Mouse (Mus musculus): Measurements from ENCODE around the gene Pla2g3.

Pla2g3 gene

DNA sequence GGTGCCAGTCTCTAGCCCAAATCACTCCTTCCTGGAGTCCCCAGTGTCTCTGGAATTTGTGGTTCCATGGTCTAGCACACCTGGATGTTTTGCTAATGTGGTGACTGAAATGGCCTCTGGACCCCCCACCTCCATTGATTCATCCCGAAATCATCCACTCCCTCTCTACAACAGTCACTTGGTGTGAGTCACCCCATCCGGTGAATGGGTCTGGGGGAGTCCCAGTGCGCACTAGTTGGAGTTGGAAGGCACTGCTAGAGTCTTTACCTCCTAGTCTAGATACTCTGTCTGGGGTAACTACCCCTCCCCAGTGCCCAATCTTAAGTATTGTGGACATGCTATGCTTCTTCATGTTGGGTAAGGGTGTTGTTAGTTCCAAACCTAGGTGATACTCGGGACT, 50.3 kb downstream of the Pla2g3 start:
- no peak for DNase-seq (ENCODE audit: low spot score in 2 of 2)

DNA sequence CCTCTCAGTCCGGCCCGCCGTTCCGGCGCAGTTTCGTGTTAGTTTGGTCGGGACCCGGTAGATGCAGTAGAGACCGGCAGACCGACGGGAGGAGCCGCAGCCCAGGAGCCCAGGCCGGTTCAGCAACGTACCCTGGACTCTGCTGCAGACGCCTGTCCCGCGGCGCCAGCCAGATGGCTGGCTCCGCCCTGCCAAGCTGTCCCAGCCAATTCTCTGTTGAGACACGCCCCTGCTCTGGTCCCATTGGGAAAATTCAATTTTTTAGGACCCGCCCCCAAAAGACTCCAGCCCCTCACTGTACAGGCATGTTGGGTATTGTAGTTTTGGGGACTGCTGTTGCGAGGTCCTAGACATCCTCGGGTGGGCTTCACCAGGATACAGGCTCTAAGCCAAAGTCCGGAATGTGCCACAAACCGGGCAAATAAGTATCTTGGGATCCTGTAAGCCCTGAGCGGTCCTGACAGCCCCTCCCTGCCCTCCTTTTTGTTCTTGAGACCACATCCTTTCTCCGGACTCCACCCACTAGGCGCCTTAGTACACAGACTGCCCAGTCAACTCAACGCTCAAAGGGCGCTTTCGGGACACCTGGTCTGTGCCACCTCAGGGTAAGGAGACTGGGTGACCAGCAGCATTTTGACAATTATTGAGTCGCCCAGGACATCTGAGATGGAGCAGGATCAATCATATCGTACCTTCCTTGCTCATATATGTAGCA, 51.2 kb downstream of the Pla2g3 start:
- peak; percentile 85 to 91 for DNase-seq (ENCODE audit: low spot score in 2 of 2)

DNA sequence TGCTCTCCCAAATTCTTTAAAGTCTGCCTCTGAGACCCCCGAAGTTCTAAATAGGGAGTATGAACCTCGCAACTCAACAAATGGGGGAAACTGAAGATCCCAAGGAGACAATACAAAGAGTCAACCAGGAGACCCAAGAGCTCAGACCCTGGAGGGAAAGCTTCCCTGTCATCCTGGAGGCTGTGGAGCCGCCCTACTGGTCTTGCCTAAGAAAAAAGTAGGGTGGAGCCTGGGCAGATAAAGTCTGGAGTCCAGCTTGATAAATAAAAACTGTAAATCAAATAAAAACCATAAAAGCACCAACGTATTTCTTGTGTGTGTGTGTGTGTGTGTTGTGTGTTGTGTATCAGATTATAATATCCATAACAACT, 51.7 kb downstream of the Pla2g3 start:
- no peak for DNase-seq (ENCODE audit: low spot score in 2 of 2)

DNA sequence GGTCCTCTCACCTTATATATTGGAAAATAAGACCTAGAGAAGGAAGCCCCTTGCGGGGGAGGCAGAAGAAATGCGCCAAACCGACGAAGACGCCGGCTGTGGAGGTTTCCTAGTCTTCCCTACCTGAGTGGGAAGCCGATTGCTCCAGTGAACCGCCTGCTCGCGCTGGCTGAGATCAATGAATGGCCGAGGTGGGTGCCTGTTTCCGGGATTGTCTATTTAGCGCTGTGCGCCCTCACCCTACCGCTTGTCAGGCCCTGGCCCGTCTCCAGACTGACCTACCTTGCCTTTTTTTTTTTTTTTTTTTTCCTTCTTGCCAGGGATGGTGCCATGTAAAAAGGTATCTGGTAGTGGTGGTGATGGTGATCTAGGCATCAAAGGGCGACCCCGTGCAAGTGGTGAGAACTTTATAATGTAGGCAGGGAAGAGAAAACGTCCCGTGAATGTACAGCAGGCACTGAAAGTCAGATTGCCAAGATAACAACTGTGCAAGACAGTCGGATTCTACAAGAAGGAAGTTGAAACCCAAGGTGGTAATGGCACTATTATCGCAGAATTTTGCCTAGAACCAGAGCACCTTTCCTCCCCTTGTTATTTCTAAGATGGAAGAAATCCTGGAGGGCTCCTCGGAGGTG, 52.5 kb downstream of the Pla2g3 start, which contains the start of gene Smtn:
Gene Smtn (minus strand): TSS at position 162 of the 635 bp plus-strand sequence.
- no peak for DNase-seq (ENCODE audit: low spot score in 2 of 2)

DNA sequence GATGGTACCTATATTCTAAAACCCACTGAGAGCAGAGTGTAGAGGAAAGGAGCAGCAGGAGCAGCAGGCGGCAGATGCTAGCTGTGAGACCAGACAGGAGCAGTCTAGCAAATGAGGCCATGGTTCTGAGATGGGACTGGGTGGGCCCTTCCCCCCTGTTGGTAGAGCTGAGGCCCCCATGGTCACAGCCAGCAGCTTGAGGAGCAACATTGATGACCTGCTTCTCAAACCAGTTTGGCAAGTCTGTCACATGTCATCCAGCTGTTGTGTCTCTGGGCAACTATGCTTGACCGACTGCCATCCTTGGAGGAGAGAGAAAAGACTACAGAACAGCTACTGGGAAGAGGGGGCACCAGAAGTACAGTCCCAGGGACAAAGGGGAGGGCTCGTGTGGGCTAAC, 53.8 kb downstream of the Pla2g3 start:
- DNase-seq (ENCODE audit: low spot score in 2 of 2) = no peak

DNA sequence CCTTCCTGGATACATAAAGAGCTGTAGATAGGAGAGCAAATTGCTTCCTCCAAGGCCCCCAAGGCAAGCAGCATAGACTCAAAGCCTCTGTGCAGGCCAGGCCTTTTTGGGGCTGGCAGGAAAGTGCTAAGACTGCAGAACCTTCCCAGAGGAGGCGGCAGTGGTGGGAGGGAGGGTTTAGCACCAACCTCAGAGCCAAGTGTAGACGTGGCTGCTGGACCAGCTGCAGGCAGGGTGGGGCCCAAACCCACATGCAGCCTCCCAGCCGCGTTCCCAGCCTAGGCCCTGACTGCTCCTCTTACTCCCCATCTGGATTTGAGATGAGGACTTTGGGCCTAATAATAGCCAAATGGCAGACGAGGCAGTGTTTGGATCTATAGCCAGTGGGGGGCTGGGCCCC, 54.9 kb downstream of the Pla2g3 start:
- peak; percentile 33 to 40 for DNase-seq (ENCODE audit: low spot score in 2 of 2)

DNA sequence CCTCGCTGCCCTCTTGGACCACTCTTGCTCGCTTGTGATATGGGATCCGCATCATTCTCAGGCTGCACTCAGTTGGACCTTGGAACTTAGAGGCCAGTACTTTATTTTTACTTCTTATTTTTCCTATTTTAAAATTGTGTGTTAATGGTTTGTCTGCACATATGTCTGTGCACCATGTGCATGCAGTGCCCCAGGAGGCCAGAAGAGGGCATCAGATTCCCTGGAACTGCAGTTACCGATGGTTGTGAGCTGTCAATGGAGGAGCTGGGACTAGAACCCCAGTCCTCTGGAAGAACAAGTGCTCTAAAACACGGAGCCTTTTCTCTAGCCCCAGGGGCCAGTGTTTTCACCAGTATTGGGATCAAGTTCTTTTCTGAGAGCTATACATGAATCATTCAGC, 56.3 kb downstream of the Pla2g3 start:
- DNase-seq (ENCODE audit: low spot score in 2 of 2) = no peak

DNA sequence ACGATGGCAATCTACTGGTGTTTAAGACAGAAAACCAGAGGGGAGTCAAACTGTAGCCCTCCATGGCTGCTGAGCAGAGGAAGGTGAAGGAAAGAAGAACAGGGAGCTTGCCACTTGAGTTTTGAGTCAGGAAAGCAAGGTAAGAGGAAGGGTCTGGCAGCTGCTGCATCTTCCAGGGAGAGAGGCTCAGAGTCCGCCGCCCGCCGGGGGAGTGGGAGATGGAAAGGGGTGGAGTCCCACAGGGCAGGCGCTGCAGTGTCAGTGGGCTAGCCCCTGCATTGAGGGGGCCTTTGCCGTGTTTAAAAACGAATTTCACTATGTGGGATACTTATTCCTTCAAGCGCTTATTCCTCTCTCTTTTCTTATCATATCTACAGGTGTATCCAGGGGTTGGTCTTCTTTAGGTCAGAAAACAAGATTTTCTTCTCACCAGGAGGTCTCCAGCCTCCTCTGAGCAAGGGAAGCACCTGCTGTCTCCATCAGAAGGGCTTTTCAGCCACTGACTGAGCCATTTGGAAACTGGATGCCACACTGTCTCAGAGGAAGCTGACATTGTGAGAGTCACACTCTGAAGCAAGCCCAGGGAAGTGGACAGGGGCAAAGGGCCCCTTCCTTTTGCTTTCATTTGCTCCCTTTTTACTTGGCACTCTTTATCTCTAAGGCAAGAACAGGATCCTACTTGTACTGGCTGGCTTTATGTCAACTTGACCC, 57.6 kb downstream of the Pla2g3 start:
- no peak for DNase-seq (ENCODE audit: low spot score in 2 of 2)

DNA sequence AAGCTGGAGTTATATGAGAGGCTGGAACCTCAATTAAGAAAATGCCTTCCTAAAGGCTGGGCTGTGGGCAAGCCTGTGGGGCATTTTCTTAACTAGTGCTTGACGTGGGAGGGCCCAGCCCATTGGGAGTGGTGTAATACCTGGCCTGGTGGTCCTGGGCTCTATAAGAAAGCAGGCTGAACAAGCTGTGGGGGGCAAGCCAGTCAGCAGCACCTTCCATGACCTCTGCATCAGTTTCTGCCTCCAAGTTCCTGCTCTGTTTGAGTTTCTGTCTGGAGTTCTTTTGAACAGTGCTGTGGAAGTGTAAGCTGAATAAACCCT, 58.1 kb downstream of the Pla2g3 start:
- no peak for DNase-seq (ENCODE audit: low spot score in 2 of 2)

DNA sequence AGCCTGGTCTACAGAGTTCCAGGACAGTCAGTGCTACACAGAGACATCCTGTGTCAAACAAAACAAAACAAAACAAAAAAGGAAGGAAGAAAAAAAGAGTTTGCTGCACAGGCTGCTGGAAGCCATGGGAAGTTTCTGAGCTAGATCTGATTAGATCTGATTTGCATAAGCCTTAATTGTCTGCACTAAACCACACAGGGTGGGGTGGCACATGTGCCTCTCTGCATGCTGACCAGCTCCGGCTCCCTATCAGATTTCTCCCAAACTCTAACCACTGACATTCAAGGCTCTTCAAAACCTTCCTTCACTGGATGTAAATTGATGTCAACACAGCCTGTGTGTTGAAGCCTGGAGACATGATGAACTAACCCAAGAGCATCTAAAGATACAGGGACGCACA, 59.0 kb downstream of the Pla2g3 start:
- no peak for DNase-seq (ENCODE audit: low spot score in 2 of 2)

DNA sequence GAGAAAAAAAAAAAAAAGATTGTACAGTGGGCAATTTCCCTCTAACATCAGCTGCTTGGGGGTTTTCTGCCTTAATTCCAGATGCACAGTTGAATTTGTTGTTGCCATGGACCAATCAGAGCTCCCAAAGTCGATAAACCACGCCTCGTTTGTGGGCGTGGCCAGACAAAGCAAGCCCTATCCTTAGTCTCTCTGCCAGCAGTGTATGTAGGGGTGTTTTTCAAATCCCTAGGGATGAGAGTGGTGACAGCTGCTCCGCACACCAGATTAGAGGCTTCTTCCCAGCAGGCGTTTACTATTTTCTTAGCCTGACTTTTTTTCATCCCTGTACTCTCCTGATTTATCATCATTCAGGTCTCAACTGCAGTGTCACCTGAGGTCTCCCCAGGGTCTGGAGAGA, 59.9 kb downstream of the Pla2g3 start:
- DNase-seq (ENCODE audit: low spot score in 2 of 2) = no peak

DNA sequence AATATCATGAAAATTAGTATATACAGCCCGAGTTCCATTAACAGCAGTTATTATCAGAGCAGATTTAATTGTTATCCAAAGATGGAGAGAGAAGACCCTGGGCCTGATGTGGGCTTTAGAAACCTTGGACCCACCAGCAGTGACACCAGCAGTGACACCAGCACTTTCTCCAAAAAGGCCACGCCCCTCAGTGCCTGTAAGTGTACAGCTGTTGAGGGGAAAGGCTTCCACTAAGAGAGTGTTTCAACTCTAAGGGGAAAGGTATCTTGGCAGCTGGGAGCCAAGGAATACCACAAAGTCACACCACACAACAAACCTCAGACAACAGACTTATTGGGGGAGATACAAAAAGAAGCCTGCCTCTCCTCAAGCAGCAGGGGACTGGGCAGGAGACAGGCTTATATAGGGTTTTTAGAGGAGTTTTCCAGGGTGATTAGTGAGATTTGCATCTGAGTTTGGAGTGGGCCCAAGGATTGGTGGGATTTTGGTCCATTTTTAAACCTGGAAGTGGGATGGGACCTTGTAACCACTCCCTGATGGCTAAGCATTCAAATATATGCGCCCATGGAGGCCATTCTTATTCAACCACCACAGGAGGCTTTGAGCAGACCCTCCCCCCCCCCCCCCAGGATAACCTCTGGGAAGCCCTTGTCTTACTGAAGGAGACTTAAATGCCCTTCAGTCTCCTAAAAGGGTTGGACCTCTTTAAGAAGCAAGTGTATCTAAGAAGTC, 60.6 kb downstream of the Pla2g3 start:
- no peak for DNase-seq (ENCODE audit: low spot score in 2 of 2)
